Mouse (Mus musculus) monocyte, adult 5-6 weeks (primary cell): ENCODE data around the gene Gm28845. TPM values are rescaled to one million over a fixed set of nuclear protein-coding genes. Genes with fewer than 3 reads are reported as not detected.

Source experiments
- ATAC-seq: fragments of 153-309, 156-312 bp; replicated peaks from 2 replicates; pipeline ENCODE4 v1.8.0; 2017; ENCODE audit warnings: mild to moderate bottlenecking; ENCODE audit not compliant: low TSS enrichment, insufficient number of reproducible peaks, severe bottlenecking, poor library complexity, low FRiP score
- total RNA-seq: library from RNA; stranded (forward); fragments of 200-1000, 200-491, 200-594 nt; gene quantifications from 3 replicates; pipeline ENCODE4 v1.2.3, GENCODE M21; 2017

Gm28845 gene
- not detected in 3 replicates for total RNA-seq

GRCm38 (mm10) chr1:65119438-65119837, at the start of gene Gm28845:
Gm28845 (minus strand) TSS chr1:65119558.
- no peak for ATAC-seq

DNA sequence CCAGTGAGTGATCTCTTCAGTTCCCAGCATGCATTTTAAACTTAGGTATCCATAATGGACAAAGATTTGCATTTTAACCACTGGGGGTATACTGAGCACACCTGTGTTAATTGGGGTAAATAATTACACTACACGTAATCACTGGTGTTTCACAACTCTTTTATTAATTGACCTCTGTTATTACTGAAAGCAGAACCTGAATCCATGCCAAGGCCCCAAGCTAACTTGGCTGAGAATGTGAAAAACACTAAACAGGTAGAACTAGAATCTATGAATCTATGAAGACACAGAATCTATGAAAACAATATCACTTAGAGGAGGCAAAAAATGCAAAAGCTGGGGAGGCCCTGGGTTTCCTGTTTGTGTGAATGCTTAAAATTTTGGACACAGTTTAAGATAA, 48.1 kb upstream of the Gm28845 start:
- ATAC-seq, result no peak

- no peak for ATAC-seq
Observed at GRCm38 (mm10) chr1:65162210-65162609, 42.9 kb upstream of the Gm28845 start.

DNA sequence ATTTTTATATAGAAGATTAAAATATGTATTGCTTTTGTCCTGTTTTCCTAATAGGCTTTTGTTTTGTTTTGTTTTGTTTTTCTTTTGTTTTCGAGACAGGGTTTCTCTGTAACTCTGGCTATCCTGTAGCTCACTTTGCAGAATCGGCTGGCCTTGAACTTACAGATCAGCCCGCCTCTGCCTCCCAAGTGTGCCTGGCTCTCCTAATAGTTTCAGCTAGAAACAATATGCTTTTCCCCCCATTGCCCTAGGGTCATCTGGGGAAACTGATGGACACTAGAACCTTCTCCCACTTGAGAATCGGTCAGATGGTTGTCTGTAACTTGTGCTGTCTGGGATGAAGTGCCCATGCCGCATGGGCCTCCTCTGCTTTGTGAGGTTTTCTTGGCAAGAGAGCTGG, 36.8 kb upstream of the Gm28845 start:
- no peak for ATAC-seq

- no peak for ATAC-seq
Observed at GRCm38 (mm10) chr1:65154814-65155213, 35.5 kb upstream of the Gm28845 start.

DNA sequence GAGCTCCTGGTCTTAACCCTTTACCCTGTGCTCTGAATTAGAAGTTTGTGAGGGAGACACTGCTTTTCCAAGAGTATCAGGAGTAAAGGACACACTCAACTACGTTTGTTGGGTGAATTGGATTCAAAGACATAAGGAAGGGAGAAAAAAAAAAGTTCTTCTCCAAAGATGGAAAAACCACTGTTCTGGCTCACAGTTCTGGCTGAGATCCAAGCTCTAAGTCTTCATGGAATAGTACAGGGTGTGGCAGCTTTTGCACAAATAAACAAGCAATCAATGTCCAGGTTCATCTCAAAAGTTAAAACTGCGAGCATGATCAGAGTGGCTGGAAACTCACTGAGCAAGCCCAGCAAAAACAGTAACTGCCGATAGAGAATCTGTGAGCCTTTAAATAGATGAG, 28.6 kb upstream of the Gm28845 start:
- ATAC-seq, result no peak

DNA sequence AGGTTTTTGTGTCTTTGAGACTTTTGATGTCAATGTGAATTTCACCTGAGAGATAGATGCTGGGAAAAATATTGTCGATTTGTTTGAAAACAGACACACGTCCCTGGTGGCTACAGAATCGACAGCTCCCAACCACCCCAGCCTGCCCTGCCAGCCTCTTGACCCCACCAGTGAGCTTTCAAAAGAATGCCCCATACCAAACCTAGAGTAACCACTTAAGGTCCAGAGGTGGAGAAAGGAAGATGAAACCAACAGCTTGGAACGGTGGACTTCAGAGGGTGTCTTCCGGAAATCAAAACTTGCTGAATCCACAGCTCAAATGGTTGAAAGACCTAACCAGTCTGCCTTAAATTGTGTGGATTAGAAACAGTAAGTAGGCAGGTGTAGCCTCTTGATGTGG, 28.0 kb upstream of the Gm28845 start:
- ATAC-seq, result no peak

- no peak for ATAC-seq
Observed at GRCm38 (mm10) chr1:65146601-65147000, 27.2 kb upstream of the Gm28845 start.

GRCm38 (mm10) chr1:65144783-65145182, 25.4 kb upstream of the Gm28845 start:
- no peak for ATAC-seq

DNA sequence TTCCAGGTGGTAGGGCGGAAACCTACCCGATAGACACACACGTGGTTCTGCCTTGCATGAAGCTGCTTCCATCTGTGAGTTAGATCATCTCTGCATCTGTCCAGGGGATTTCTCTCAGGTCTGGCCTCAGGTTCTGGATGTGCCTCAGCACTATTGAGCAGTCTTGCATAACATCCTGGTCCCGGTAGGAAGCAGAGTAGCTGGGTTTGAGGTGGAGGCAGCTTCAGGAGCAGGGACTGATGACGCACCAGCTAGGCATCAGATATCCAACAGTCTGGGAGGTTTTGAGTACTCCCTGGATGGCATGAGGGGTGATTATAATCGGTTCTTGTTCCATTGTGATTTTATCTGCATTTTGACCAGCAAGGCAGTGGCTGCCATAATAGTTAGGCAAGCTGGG, 18.2 kb upstream of the Gm28845 start:
- ATAC-seq, result no peak

GRCm38 (mm10) chr1:65132833-65133232, 13.5 kb upstream of the Gm28845 start:
- ATAC-seq, result no peak

- no peak for ATAC-seq
Observed at GRCm38 (mm10) chr1:65131671-65132070, 12.3 kb upstream of the Gm28845 start.

- no peak for ATAC-seq
Observed at GRCm38 (mm10) chr1:65130226-65130625, 10.9 kb upstream of the Gm28845 start.

GRCm38 (mm10) chr1:65129634-65130180, 10.3 kb upstream of the Gm28845 start:
- ATAC-seq, result no peak

GRCm38 (mm10) chr1:65122574-65123372, 3.4 kb upstream of the Gm28845 start, which contains the start of gene D630023F18Rik:
D630023F18Rik (minus strand) TSS chr1:65123214.
- ATAC-seq, result no peak

DNA sequence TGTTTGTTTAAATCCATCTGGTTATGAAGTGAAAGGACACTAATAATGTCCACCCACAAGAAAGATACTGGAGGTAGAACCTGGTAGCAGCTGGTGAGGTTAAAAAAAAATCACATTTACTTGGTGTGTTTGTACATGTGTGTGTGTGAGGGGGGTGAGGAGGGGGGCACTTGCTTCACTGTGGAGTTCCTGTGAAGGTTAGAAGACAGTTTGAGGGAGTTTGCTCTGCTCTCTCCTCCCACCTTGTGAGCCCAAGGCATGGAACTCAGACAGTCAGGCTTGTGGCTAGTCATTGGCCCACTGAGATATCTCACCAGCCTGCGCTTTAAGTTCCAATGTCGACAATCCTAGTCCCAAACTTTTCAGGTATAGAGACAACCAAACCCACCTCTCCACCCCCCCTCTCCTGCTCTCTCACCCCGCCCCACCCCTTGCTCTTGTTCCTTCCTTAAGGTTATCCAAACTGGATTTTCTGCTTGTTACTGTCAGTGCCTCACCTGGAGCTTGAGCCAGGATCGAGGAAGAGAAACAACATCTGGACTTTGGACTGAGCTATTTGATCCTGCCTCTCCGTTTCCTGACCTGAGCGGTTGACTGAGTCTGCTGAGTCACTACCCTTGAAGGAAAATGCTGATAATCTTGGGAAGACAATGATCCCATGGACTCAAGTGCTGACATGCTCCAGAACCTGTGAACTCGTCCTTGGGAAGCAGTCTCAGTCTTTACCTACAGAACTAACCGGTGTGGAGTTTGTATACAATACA, 1.0 kb downstream of the Gm28845 start:
- no peak for ATAC-seq

DNA sequence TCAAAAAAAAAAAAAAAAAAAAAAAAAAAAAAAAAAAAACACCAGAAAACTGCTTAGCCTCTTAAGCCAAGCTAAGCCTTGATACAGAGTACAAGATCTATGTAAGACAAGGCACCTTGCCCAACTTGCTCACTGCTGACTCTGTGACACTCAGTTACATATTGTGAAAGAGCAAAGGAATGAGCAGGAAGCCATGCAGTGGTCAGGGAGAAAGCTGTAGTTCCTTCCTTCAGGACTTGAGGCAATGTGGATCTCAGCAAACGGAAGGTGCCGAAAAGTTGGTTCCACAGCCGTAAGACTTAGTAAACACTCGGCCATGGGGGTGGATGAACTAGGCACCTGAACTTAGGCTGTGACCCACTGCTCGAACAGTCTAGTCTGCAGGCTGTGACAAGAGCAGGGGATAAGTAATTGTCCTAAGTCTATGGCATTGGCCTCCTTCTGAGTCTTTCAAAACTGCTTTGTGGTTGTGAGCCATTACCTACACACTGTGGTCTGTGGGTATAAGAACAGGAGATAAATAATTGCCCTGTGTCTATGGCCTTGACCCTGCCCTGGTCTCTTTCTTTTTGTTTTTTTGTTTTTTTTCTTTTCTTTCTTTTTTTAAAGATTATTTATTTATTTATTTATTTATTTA, 5.7 kb downstream of the Gm28845 start:
- peak; percentile 76 for ATAC-seq

GRCm38 (mm10) chr1:65112807-65113196, 6.6 kb downstream of the Gm28845 start:
- ATAC-seq, result peak; percentile 84
